Mouse (Mus musculus) WW6 (cell line): ENCODE data around the gene Ccr1.

Experiments used
- DNase-seq: peaks from one replicate; pipeline ENCODE4 v3.0.0-alpha.2; 2013; ENCODE audit warnings: low read depth, low spot score

Gene Ccr1

GRCm38 (mm10) chr9:123956892-123957291 is 11.6 kb downstream of the Ccr1 start:
- no peak for DNase-seq

GRCm38 (mm10) chr9:123953551-123953950 is 14.9 kb downstream of the Ccr1 start:
- no peak for DNase-seq

GRCm38 (mm10) chr9:123951176-123951575 is 17.3 kb downstream of the Ccr1 start:
- DNase-seq = no peak

- no peak for DNase-seq
These were observed 19.1 kb downstream of the Ccr1 start for GRCm38 (mm10) chr9:123949432-123949831.

GRCm38 (mm10) chr9:123947815-123948214 is 20.7 kb downstream of the Ccr1 start:
- no peak for DNase-seq

- no peak for DNase-seq
These were observed 26.5 kb downstream of the Ccr1 start for GRCm38 (mm10) chr9:123942025-123942424.

DNA sequence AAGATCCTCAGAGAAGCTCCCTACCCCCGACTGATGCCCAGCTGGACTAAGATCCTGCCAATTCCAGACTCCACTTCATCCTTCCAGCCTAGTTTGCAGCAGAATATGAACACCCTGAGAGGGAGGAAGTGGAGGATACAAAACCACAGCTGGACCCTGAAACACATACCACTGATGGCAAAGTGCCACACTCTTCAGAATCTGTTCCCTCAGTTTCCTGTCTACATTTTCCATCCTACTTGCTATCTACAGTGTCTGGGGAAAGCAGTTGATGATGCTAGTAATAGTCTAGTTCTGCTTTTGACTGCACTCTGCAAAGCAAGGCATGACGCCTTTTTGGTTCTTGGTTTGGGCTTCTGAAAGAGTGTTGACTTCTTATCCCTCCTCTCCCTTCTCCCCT is 27.2 kb downstream of the Ccr1 start:
- DNase-seq = no peak

- no peak for DNase-seq
These were observed 27.9 kb downstream of the Ccr1 start for GRCm38 (mm10) chr9:123940628-123941027.

DNA sequence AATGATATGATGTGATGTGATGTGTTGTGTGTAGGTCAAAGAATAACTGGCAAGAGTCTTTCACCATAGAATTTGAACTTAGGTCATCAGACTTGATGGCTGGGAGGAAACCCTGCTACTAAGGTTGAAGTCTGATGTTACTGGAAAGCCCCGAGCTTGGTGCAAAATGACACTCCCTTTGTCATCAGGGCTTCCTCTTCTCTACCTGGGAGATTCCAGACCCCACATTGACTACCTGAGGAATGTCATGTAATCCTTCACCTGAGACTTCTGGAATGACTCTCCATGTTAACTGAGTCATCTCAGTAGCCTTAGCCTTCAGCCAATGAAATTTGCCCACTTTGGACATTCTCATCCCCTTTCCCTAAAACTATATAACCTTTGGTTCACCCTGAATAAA is 28.3 kb downstream of the Ccr1 start:
- DNase-seq = no peak

- DNase-seq = no peak
These were observed 30.5 kb downstream of the Ccr1 start for GRCm38 (mm10) chr9:123937989-123938388.

DNA sequence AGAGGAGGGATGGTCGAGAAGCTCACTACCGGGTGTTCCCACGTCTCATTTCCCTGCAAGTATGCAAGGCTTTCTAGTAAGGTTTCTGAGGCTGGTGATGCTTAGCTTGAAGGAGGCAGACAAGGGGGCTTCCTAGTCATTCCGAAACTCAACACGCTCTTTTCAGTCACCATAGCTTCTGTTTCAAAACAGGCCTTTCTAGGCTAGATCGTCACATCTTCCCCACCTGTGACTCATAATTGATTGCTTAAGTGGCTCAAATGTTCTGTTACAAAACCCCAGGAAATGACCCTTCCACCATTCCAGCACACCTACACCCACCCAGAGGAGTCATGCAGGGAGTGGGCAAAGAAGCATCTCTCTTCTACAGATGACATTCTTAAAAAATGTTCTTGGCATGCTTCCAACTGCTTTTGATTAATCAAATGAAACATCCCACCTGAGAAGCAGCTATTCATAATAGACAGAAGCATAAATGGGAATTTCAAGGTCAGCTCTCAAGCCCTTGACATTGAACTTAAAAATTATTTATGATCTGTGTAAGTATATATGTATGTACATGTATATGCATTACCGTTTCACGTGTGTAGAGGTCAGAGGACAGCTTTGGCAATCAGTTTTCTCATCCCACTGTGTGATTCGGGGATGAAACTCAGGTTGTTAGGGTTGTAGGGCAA is 31.8 kb downstream of the Ccr1 start:
- no peak for DNase-seq

DNA sequence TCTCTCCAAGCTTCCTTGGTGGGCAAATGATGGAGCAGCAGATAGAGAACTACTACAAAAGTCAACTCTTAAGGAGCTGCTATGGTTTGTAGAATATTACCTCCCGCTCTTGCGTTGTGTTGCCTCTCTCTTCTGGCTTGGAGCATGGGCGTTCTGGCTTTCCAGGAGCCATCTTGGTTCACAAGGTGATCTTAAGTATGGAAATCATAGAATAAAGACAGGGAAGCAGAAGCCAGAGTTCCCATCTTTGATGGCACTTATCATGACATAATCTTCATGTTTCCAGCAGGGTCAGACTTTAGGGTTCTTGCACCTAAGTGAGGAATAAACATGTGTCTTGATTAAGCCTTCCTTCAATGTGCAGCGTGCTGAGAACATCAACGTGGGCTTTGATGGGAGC is 32.7 kb downstream of the Ccr1 start:
- no peak for DNase-seq

DNA sequence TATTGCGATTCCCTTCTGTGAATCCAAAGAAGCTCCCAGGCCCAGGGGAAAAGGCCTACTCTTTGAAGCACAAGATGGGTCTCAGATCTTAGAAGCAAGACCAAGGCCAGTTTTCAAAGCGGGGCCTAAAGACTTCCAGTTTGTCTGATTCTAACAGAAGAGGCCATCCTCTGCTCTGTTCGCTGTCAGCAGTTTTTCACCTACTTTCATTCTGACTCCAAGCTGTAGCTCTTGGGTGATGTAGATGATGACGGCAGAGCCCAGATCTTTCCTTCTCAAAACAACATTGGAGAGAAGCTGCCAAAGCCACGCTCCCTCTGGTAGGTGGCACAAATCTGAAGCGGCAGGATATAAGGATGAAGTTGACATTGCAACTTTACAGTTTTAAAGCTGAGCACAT is 33.1 kb downstream of the Ccr1 start:
- no peak for DNase-seq

- DNase-seq = no peak
These were observed 34.6 kb downstream of the Ccr1 start for GRCm38 (mm10) chr9:123933716-123934445.

GRCm38 (mm10) chr9:123932911-123933675 is 35.4 kb downstream of the Ccr1 start:
- no peak for DNase-seq

DNA sequence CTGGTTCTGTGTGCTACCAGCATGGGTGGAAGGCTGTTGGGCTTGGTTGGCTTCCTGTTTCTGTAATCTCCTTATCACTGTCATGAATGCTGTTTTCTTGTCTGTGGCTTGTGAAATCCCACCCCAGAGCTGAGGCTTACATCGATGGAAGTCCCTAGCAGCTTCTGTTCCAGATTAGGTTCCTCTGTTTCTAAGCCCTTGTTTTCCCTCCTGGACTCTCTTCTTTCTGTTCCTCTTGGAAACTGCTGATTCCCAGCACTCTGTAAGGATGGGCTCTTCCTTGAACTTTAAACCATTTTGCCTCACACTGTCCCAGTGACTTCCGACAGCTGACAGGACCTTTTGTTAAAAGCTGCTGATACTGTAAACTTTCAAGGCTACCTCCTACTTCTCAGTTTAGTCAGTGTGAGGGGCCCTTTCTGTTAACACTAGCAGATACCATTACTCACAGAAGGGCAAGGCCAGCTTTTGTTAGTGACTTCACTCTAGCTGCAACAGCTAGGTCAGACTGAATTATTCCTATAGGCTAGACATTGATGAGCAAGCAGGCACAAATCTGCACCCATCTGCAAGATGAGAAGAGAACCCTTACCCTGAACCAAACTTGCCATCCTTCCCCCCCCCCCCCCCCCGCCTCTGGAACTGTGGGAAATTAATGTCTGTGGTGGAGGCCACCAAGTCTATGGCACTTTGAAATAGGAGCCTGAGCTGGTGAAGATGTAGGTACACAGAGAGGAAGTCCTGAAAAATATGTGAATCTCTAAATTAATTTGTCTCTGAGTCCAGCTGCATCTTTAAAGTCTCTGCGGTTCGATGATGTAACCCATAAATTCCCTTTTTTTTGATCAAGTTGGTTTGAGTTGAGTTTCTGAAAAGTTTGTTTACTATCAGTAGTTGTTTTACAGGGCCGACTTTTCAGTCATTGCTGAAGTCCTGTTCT is 36.5 kb downstream of the Ccr1 start:
- no peak for DNase-seq

- no peak for DNase-seq
These were observed 37.6 kb downstream of the Ccr1 start for GRCm38 (mm10) chr9:123930926-123931325.

GRCm38 (mm10) chr9:123930476-123930875 is 38.0 kb downstream of the Ccr1 start:
- no peak for DNase-seq

DNA sequence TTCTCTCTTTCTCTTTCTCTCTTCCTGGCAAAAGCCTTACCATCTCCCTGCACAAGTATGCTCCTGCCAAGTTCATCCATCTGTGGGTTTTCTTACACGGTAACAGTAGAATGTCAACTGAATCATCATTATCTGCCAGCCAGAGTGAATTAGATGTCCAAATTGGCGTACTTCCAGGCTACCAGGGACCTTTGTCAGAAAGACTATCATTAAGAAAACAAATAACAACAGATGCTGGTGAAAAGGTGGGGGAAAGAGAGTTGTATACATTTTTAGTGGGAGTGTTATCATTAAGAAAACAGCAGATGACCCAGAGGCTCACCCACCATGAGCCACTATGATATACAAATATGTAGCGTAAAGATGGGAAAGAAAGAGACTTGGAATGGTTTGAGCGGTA is 38.6 kb downstream of the Ccr1 start:
- DNase-seq = no peak

GRCm38 (mm10) chr9:123928759-123929246 is 39.7 kb downstream of the Ccr1 start:
- no peak for DNase-seq

DNA sequence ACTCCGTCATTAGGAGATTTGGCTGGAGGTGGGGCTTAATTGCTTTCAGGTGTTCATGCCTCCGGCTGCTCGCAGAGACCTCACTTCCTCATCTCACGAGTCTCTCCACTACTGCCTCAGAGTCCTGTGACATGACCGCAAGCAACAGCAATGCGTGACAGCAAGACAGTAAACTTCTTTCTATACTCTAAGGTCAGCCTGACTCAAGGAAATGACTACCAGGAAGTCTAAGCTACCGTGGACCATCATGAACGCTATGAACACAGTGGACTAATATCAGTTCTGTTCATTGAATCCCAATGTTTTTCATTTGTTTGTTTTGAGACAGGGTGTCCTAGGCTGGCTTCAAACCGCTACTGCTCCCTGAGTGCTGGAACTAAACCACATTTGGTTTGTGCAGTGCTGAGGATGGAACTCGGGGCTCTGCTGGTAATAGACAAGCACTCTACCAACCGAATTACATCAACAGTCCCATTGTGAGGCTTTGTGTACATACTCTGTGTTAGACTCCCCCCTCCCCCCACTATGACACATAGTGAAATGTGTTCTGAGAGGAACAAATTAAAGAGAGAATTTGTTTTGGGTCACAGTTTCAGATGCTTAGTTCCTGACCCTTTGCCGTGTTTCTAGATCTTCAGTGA is 40.3 kb downstream of the Ccr1 start:
- DNase-seq = no peak
